Mouse (Mus musculus): ENCODE results near the gene Dnlz. TPM values are rescaled to one million over a fixed set of nuclear protein-coding genes. Genes with fewer than 3 reads are reported as not detected.

The Dnlz gene
- polyA plus RNA-seq, 1 experiment from 2014 or later: 27.6 TPM

GRCm38 (mm10) chr2:26372396-26372795, 20.5 kb upstream of the Dnlz start:
- H3K36me3 ChIP-seq (replicated peaks): peaks cover 87% of the 10 kb centered on the region
- no peak overlapping the region for H3K4me3 ChIP-seq
- no peaks in the 10 kb centered on the region for H3K4me1 ChIP-seq
- H3K4me2 ChIP-seq: no peak overlapping the region
- H3K9me3 ChIP-seq: no peaks in the 10 kb centered on the region
- no peak overlapping the region for H3K9ac ChIP-seq
- H3K27ac ChIP-seq: no peak overlapping the region
- H3K27me3 ChIP-seq (replicated peaks): no peaks in the 10 kb centered on the region
- no peak for ATAC-seq (replicated peaks)
- 96% methylated on average over 8 of the region's 8 CpGs for WGBS

DNA sequence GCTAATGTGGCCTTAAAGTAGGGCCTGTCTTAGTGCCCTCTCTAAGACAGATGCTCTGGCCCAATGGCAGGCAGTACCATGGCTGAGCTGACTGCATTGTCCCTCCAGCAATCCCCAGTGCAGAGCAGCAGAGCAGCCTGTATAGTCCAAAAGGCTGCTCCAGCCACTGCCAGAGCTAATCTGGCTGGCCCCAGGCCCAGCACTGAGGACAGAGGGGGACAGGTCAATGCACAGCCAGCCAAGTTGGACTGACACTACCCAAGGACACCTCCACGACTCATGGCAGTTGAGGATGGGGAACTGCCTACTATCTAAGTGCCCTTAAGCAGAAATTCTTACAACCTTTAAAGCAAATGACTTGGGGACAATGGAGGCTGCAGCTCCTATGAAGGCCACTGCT, 16.7 kb upstream of the Dnlz start:
- Histone ChIP-seq H3K36me3 (replicated peaks) (peaks cover 79% of the 10 kb centered on the region), H3K27ac (no peak overlapping the region), H3K4me3 (no peak overlapping the region), H3K9me3 (no peaks in the 10 kb centered on the region), H3K4me1 (no peaks in the 10 kb centered on the region), H3K9ac (no peak overlapping the region), H3K27me3 (replicated peaks) (no peaks in the 10 kb centered on the region), H3K4me2 (no peak overlapping the region)
- WGBS: 90% methylated on average over 1 of the region's 1 CpGs
- no peak for ATAC-seq (replicated peaks)

DNA sequence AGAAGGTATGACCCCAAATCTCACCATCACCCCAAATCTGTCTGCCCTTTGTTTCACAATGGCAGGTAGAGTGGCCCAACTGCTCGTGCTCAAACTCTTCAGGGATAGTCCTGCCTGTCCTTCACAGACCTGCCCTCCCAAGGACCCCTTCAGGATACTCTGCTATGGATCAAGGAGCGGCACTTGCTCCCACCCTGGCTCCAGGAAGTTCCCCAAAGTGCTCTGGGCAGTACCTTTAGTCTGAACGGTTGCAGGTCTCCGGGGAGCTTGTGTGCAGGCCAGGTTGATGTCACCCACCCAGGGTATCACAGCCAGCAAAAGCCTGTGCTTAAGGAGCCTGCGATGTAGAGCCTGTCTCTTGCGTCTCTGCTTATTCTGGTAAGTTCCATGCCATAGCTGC, 16.0 kb upstream of the Dnlz start:
- ATAC-seq (replicated peaks): no peak
- Histone ChIP-seq H3K4me3 (no peak overlapping the region), H3K9me3 (no peaks in the 10 kb centered on the region), H3K4me2 (no peak overlapping the region), H3K36me3 (replicated peaks) (peaks cover 72% of the 10 kb centered on the region), H3K4me1 (no peaks in the 10 kb centered on the region), H3K9ac (no peak overlapping the region), H3K27me3 (replicated peaks) (no peaks in the 10 kb centered on the region), H3K27ac (no peak overlapping the region)
- 95% methylated on average over 6 of the region's 6 CpGs for WGBS

GRCm38 (mm10) chr2:26364738-26365465, 13.0 kb upstream of the Dnlz start:
- Histone ChIP-seq H3K4me3 (no peak overlapping the region), H3K9ac (no peak overlapping the region), H3K4me1 (no peaks in the 10 kb centered on the region), H3K27me3 (replicated peaks) (no peaks in the 10 kb centered on the region), H3K4me2 (no peak overlapping the region), H3K36me3 (replicated peaks) (peaks cover 43% of the 10 kb centered on the region), H3K27ac (no peak overlapping the region), H3K9me3 (no peaks in the 10 kb centered on the region)
- ATAC-seq (replicated peaks): no peak
- WGBS: 84% methylated on average over 10 of the region's 10 CpGs

DNA sequence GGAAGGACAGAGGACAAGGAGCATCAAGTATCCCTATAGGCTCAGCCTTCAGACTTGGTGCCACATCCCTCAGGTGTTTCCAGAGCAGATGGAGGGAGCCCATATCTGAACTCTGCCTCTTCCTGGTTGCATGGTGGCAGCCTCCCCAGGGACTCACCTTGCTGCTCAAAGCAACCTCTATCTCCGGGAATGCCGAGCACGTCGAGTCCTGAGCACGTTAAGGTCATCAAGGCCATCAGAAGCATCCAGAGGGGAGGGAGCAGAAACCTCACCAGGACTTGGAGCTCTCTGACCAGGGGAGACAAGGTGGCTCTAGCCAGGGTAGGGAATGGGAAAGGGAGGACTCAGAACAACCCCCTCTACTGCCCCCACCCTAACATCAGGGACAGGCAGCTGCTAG, 11.6 kb upstream of the Dnlz start:
- H3K27ac ChIP-seq: no peak overlapping the region
- H3K27me3 ChIP-seq (replicated peaks): no peaks in the 10 kb centered on the region
- no peak overlapping the region for H3K9ac ChIP-seq
- H3K36me3 ChIP-seq (replicated peaks): peaks cover 30% of the 10 kb centered on the region
- H3K4me2 ChIP-seq: no peak overlapping the region
- no peaks in the 10 kb centered on the region for H3K4me1 ChIP-seq
- 88% methylated on average over 5 of the region's 5 CpGs for WGBS
- no peak for ATAC-seq (replicated peaks)
- no peak overlapping the region for H3K4me3 ChIP-seq
- no peaks in the 10 kb centered on the region for H3K9me3 ChIP-seq

GRCm38 (mm10) chr2:26362991-26363390, 11.1 kb upstream of the Dnlz start:
- Histone ChIP-seq H3K36me3 (replicated peaks) (peaks cover 28% of the 10 kb centered on the region; the same call in 1 of the 2 replicates), H3K4me2 (no peak overlapping the region), H3K27ac (no peak overlapping the region), H3K4me3 (no peak overlapping the region), H3K4me1 (no peaks in the 10 kb centered on the region), H3K9ac (no peak overlapping the region), H3K9me3 (no peaks in the 10 kb centered on the region), H3K27me3 (replicated peaks) (no peaks in the 10 kb centered on the region)
- 84% methylated on average over 5 of the region's 5 CpGs for WGBS
- no peak for ATAC-seq (replicated peaks)

DNA sequence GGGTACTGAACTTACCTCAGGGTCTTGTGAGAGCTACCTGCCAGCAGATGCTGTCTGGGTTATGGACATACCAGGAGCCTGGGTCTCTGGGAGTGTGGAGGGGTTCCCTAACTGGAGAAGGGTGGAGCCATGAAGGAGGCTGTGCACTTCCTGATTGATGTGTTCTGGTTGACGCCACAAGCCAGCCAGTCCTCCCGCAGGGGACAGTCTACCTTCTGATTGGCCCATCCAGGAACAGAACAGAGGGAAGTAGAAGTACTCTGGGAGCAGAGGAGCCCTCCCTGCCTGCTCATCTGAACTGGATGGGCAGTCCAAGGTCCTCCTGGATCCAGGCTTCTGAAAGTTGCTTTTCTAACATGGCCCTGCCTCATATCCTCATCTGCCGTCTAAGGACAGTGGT, 8.9 kb upstream of the Dnlz start, which contains the start of gene Card9:
TSS of gene Card9 (minus strand) at position 147 of the 400 bp plus-strand sequence.
- no peaks in the 10 kb centered on the region for H3K9me3 ChIP-seq
- ATAC-seq (replicated peaks): no peak
- 0 out of 2 replicates have a peak, but pooled peaks cover 8% of the 10 kb centered on the region for H3K36me3 ChIP-seq (replicated peaks)
- H3K4me2 ChIP-seq: no peak within 1 kb of the TSS
- no peaks in the 10 kb centered on the region for H3K27me3 ChIP-seq (replicated peaks)
- 57% methylated on average over 3 of the region's 3 CpGs for WGBS
- no peaks in the 10 kb centered on the region for H3K4me1 ChIP-seq
- no peak within 1 kb of the TSS for H3K27ac ChIP-seq
- no peak within 1 kb of the TSS for H3K9ac ChIP-seq
- no peak within 1 kb of the TSS for H3K4me3 ChIP-seq

GRCm38 (mm10) chr2:26359983-26360382, 8.1 kb upstream of the Dnlz start:
- ATAC-seq (replicated peaks): no peak
- Histone ChIP-seq H3K27ac (no peak overlapping the region), H3K4me3 (no peak overlapping the region), H3K4me2 (no peak overlapping the region), H3K36me3 (replicated peaks) (0 out of 2 replicates have a peak, but pooled peaks cover 5% of the 10 kb centered on the region), H3K4me1 (no peaks in the 10 kb centered on the region), H3K27me3 (replicated peaks) (no peaks in the 10 kb centered on the region), H3K9ac (no peak overlapping the region), H3K9me3 (no peaks in the 10 kb centered on the region)
- 89% methylated on average over 6 of the region's 6 CpGs for WGBS

- H3K27ac ChIP-seq: no peak overlapping the region
- no peaks in the 10 kb centered on the region for H3K27me3 ChIP-seq (replicated peaks)
- H3K4me2 ChIP-seq: no peak overlapping the region
- 89% methylated on average over 13 of the region's 13 CpGs for WGBS
- no peaks in the 10 kb centered on the region for H3K36me3 ChIP-seq (replicated peaks)
- no peaks in the 10 kb centered on the region for H3K9me3 ChIP-seq
- H3K9ac ChIP-seq: no peak overlapping the region
- H3K4me1 ChIP-seq: peaks cover 2% of the 10 kb centered on the region
- no peak overlapping the region for H3K4me3 ChIP-seq
- ATAC-seq (replicated peaks): no peak
These were observed 6.9 kb upstream of the Dnlz start for GRCm38 (mm10) chr2:26358667-26359320.

DNA sequence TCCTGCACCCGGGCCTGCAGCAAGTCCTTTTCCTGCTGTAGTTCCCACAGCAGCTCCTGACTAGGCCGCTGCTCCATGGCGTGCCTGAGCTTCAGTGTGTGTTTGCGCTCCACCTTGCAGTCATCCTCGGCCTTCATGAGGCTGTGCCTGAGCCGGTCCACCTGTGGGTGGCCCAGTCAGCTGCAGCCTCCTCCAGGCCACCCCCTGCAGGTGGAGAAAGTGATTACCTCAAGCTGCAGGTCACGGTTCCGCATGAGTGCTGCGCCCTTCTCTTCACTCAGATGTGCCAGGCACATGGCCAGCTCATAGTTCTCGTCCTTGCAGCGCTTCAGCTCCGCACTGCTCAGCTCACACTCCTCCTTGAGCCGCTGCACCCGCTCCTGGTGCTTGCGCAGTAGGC, 5.6 kb upstream of the Dnlz start:
- H3K4me1 ChIP-seq: peaks cover 15% of the 10 kb centered on the region
- no peaks in the 10 kb centered on the region for H3K36me3 ChIP-seq (replicated peaks)
- ATAC-seq (replicated peaks): no peak
- H3K9me3 ChIP-seq: no peaks in the 10 kb centered on the region
- H3K27me3 ChIP-seq (replicated peaks): no peaks in the 10 kb centered on the region
- no peak overlapping the region for H3K27ac ChIP-seq
- H3K9ac ChIP-seq: no peak overlapping the region
- no peak overlapping the region for H3K4me2 ChIP-seq
- WGBS: 43% methylated on average over 15 of the region's 15 CpGs
- no peak overlapping the region for H3K4me3 ChIP-seq

DNA sequence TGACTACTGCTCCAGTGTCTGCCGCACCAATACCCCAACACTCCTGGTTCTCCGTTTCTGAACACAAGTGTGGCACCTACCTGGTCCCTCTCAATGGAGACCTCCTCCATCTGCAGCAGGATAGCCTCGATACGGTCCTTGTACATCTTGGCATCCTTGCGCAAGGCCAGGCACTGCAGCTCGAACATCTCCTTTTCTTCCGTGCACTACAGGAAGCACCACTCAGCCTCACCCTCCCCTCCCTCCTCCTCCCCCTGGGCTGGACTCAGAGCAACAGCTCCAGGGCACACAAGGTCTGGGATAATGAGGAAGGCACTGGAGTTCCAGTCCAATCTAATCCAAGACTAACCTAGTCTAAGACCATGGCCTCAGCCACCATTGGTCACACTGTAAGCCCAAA, 4.8 kb upstream of the Dnlz start:
- Histone ChIP-seq H3K27me3 (replicated peaks) (no peaks in the 10 kb centered on the region), H3K4me1 (peaks cover 16% of the 10 kb centered on the region), H3K9me3 (no peaks in the 10 kb centered on the region), H3K36me3 (replicated peaks) (no peaks in the 10 kb centered on the region), H3K27ac (no peak overlapping the region), H3K4me3 (no peak overlapping the region), H3K9ac (no peak overlapping the region), H3K4me2 (no peak overlapping the region)
- WGBS: 77% methylated on average over 7 of the region's 7 CpGs
- no peak for ATAC-seq (replicated peaks)

- Histone ChIP-seq H3K9me3 (no peaks in the 10 kb centered on the region), H3K4me2 (no peak overlapping the region), H3K27me3 (replicated peaks) (no peaks in the 10 kb centered on the region), H3K27ac (no peak overlapping the region), H3K4me1 (peaks cover 19% of the 10 kb centered on the region), H3K36me3 (replicated peaks) (no peaks in the 10 kb centered on the region), H3K9ac (no peak overlapping the region), H3K4me3 (no peak overlapping the region)
- no peak for ATAC-seq (replicated peaks)
- 89% methylated on average over 4 of the region's 4 CpGs for WGBS
These were observed 4.3 kb upstream of the Dnlz start for GRCm38 (mm10) chr2:26356231-26356630.

GRCm38 (mm10) chr2:26354401-26354800, 2.5 kb upstream of the Dnlz start:
- H3K9me3 ChIP-seq: no peaks in the 10 kb centered on the region
- no peak overlapping the region for H3K4me3 ChIP-seq
- no peak overlapping the region for H3K9ac ChIP-seq
- H3K4me1 ChIP-seq: peaks cover 28% of the 10 kb centered on the region
- no peaks in the 10 kb centered on the region for H3K36me3 ChIP-seq (replicated peaks)
- H3K4me2 ChIP-seq: no peak overlapping the region
- no peaks in the 10 kb centered on the region for H3K27me3 ChIP-seq (replicated peaks)
- ATAC-seq (replicated peaks): no peak
- 95% methylated on average over 4 of the region's 4 CpGs for WGBS
- H3K27ac ChIP-seq: no peak overlapping the region
